Mouse (Mus musculus) forebrain, embryonic 14.5 days (tissue): Measurements from ENCODE around the gene Pax5. TPM values are rescaled to one million over a fixed set of nuclear protein-coding genes. Genes with fewer than 3 reads are reported as not detected.

Experiments used
- ATAC-seq: fragments of 200-750 bp; cut with Nextera tagmentation; 2 replicates; pipeline ENCODE4 v1.8.0; 2017; ENCODE audit warnings: mild to moderate bottlenecking, moderate library complexity
- DNase-seq: peaks from one replicate; pipeline ENCODE4 v3.0.0-alpha.2; 2015; ENCODE audit warnings: low spot score
- H3K27ac ChIP-seq: fragments of 300-500 bp; sonication (generic); 2 replicates; pipeline ENCODE4 v1.5.1; 2014; ENCODE audit warnings: low read depth, mild to moderate bottlenecking, control low read depth, low read length, moderate library complexity
- H3K27me3 ChIP-seq: fragments of 300-500 bp; sonication (generic); replicated peaks from 2 replicates; pipeline ENCODE4 v1.6.1; 2014; ENCODE audit warnings: low read length, control low read depth, mixed read lengths; ENCODE audit not compliant: control insufficient read depth, insufficient read depth
- H3K36me3 ChIP-seq: fragments of 300-500 bp; sonication (generic); 2 replicates; pipeline ENCODE4 v1.6.1; 2014; ENCODE audit warnings: low read length, control low read depth; ENCODE audit not compliant: control insufficient read depth, insufficient read depth
- H3K4me1 ChIP-seq: fragments of 300-500 bp; sonication (generic); 2 replicates; pipeline ENCODE4 v1.6.1; 2014; ENCODE audit warnings: antibody characterized with exemption, low read length, control low read depth; ENCODE audit not compliant: control insufficient read depth, insufficient read depth
- H3K4me2 ChIP-seq: fragments of 300-500 bp; sonication (generic); 2 replicates; pipeline ENCODE4 v1.6.1; 2014; ENCODE audit warnings: mild to moderate bottlenecking, control low read depth, low read length
- H3K4me3 ChIP-seq: fragments of 300-500 bp; sonication (generic); 2 replicates; pipeline ENCODE4 v1.5.1; 2014; ENCODE audit warnings: low read depth, low read length, control low read depth
- H3K9ac ChIP-seq: fragments of 300-500 bp; sonication (generic); 2 replicates; pipeline ENCODE4 v1.6.1; 2014; ENCODE audit warnings: mild to moderate bottlenecking, low read length, control low read depth, moderate library complexity
- H3K9me3 ChIP-seq: fragments of 300-500 bp; sonication (generic); replicated peaks from 2 replicates; pipeline ENCODE4 v1.6.1; 2016; ENCODE audit warnings: low read length, control low read depth, mixed read lengths; ENCODE audit not compliant: control insufficient read depth
- WGBS: fragments of 180-500 bp; shearing (Covaris S2); extraction: QIAGEN DNeasy Blood & Tissue Kit; methylation state at CpG from one replicate; pipeline ENCODE4 v1.1.7; 2014; 5-methylcytosine and 5-hydroxymethylcytosine counted together
- polyA plus RNA-seq: library from polyadenylated mRNA; unstranded; fragments of >200 nt; fragmentation: Nextera tagmentation; extraction: Ambion mirVana; gene quantifications from 2 replicates; pipeline ENCODE4 v1.2.1, GENCODE M21; 2014

Pax5 gene
- polyA plus RNA-seq, 1 experiment from 2014 or later: 0.20 TPM

- Histone ChIP-seq H3K4me1 (peaks cover 3% of the 10 kb centered on the region; the same call in 1 of the 2 replicates), H3K9ac (no peak overlapping the region), H3K4me2 (no peak overlapping the region), H3K27ac (no peak overlapping the region), H3K4me3 (no peak overlapping the region), H3K27me3 (peaks cover 90% of the 10 kb centered on the region), H3K36me3 (no peaks in the 10 kb centered on the region), H3K9me3 (no peaks in the 10 kb centered on the region)
- no peak for ATAC-seq
- no peak for DNase-seq
Measured at GRCm38 (mm10) chr4:44709091-44709695, 1.1 kb downstream of the Pax5 start.

DNA sequence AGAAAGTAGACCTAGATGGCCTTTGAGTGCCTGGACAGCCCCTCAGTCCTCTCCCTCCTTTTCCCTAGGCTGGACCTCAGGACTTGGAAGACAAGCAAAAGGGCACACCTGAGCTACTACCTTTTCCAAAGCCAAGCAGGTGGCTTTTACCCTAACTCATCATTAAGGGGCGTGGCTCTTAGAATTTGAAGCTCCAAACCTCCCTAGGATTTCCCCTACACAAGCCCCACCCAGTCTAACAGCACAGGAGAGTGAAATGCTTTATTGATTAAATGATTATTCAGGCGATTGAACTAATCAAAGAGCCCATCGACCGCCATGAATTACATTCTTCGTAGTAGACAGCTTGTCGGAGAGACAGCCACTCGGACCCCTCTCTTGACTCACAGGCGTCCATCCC lies 2.0 kb downstream of the Pax5 start:
- H3K27ac ChIP-seq: no peak overlapping the region
- WGBS: 60% methylated on average over 8 of the region's 8 CpGs
- ATAC-seq (no peak), DNase-seq (no peak)
- no peak overlapping the region for H3K4me2 ChIP-seq
- no peaks in the 10 kb centered on the region for H3K9me3 ChIP-seq
- H3K4me1 ChIP-seq: peaks cover 5% of the 10 kb centered on the region; the same call in 1 of the 2 replicates
- H3K27me3 ChIP-seq: peaks cover 90% of the 10 kb centered on the region
- H3K36me3 ChIP-seq: no peaks in the 10 kb centered on the region
- no peak overlapping the region for H3K9ac ChIP-seq
- no peak overlapping the region for H3K4me3 ChIP-seq

GRCm38 (mm10) chr4:44706865-44707264 lies 3.4 kb downstream of the Pax5 start:
- no peaks in the 10 kb centered on the region for H3K36me3 ChIP-seq
- no peak overlapping the region for H3K4me2 ChIP-seq
- DNase-seq (no peak), ATAC-seq (no peak)
- H3K4me1 ChIP-seq: peaks cover 5% of the 10 kb centered on the region; the same call in 1 of the 2 replicates
- H3K9ac ChIP-seq: no peak overlapping the region
- no peaks in the 10 kb centered on the region for H3K9me3 ChIP-seq
- H3K27me3 ChIP-seq: peaks cover 96% of the 10 kb centered on the region
- WGBS: 52% methylated on average over 1 of the region's 1 CpGs
- H3K4me3 ChIP-seq: no peak overlapping the region
- H3K27ac ChIP-seq: no peak overlapping the region

DNA sequence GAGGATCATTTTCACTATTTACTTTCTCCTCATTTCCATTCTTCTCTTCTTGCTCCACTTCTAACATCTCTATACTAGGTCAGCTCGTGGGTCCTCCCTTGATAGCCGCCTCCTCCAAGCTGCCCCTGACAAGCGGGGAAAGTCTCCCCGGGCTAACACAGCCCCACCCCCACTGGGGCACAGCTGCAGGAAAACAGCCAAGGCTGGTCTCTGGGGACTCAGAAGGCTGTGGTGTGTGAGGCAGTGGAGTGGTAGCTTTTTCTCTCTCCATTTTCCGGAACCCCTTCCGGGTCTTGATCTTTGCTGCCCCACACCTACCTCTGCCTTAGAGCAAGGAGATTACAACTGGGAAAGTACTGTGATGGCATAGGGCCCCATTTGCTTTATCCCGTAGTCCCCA lies 4.3 kb downstream of the Pax5 start:
- WGBS: 4% methylated on average over 7 of the region's 7 CpGs
- H3K27me3 ChIP-seq: peaks cover 97% of the 10 kb centered on the region
- peaks cover 5% of the 10 kb centered on the region; the same call in 1 of the 2 replicates for H3K4me1 ChIP-seq
- DNase-seq (no peak), ATAC-seq (no peak)
- H3K9me3 ChIP-seq: no peaks in the 10 kb centered on the region
- H3K4me2 ChIP-seq: no peak overlapping the region
- H3K4me3 ChIP-seq: no peak overlapping the region
- H3K9ac ChIP-seq: no peak overlapping the region
- H3K36me3 ChIP-seq: no peaks in the 10 kb centered on the region
- H3K27ac ChIP-seq: no peak overlapping the region

GRCm38 (mm10) chr4:44705151-44705550 lies 5.1 kb downstream of the Pax5 start:
- peaks cover 5% of the 10 kb centered on the region; the same call in 1 of the 2 replicates for H3K4me1 ChIP-seq
- H3K4me2 ChIP-seq: no peak overlapping the region
- H3K27ac ChIP-seq: no peak overlapping the region
- no peak for ATAC-seq
- H3K9me3 ChIP-seq: no peaks in the 10 kb centered on the region
- peaks cover 100% of the 10 kb centered on the region for H3K27me3 ChIP-seq
- no peak overlapping the region for H3K4me3 ChIP-seq
- H3K9ac ChIP-seq: no peak overlapping the region
- no peak for DNase-seq
- WGBS: 11% methylated on average over 3 of the region's 3 CpGs
- no peaks in the 10 kb centered on the region for H3K36me3 ChIP-seq

DNA sequence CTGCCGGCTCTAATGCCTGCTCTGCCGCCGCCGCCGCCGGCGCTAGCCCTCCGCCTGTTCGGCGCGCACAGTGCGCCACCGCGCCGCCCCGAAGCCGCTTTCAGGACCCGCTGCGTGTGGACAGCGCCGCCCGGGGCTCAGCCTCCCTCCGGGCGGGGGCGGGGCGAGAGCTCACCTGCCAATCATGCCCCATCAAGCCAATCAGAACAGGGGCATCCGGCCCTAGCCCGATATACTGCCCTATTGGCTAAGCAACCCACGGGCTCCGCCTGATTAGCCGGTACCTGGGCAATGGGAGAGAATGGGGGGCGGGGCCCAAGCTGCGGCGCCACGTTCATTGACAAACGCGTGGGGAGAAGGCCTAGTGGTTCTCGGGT lies 5.9 kb downstream of the Pax5 start:
- Histone ChIP-seq H3K27ac (no peak overlapping the region), H3K4me1 (peaks cover 5% of the 10 kb centered on the region; the same call in 1 of the 2 replicates), H3K9ac (peak overlapping the region; percentile 17; the same call in 1 of the 2 replicates), H3K27me3 (peaks cover 99% of the 10 kb centered on the region), H3K36me3 (no peaks in the 10 kb centered on the region), H3K4me3 (peak overlapping the region; percentile 39), H3K9me3 (no peaks in the 10 kb centered on the region), H3K4me2 (peak overlapping the region; percentile 64)
- peak; percentile 96 for DNase-seq
- WGBS: under 1% methylated on average over 38 of the region's 38 CpGs
- peak; percentile 99 for ATAC-seq

GRCm38 (mm10) chr4:44703686-44704368 lies 6.5 kb downstream of the Pax5 start:
- DNase-seq: no peak
- H3K4me1 ChIP-seq: peaks cover 5% of the 10 kb centered on the region; the same call in 1 of the 2 replicates
- peak; percentile 16; the same call in 1 of the 2 replicates for ATAC-seq
- under 1% methylated on average over 52 of the region's 66 CpGs for WGBS
- H3K27me3 ChIP-seq: peaks cover 96% of the 10 kb centered on the region
- no peaks in the 10 kb centered on the region for H3K9me3 ChIP-seq
- no peaks in the 10 kb centered on the region for H3K36me3 ChIP-seq
- peak overlapping the region; percentile 64 for H3K4me2 ChIP-seq
- peak overlapping the region; percentile 39 for H3K4me3 ChIP-seq
- H3K9ac ChIP-seq: peak overlapping the region; percentile 17; the same call in 1 of the 2 replicates
- H3K27ac ChIP-seq: no peak overlapping the region

DNA sequence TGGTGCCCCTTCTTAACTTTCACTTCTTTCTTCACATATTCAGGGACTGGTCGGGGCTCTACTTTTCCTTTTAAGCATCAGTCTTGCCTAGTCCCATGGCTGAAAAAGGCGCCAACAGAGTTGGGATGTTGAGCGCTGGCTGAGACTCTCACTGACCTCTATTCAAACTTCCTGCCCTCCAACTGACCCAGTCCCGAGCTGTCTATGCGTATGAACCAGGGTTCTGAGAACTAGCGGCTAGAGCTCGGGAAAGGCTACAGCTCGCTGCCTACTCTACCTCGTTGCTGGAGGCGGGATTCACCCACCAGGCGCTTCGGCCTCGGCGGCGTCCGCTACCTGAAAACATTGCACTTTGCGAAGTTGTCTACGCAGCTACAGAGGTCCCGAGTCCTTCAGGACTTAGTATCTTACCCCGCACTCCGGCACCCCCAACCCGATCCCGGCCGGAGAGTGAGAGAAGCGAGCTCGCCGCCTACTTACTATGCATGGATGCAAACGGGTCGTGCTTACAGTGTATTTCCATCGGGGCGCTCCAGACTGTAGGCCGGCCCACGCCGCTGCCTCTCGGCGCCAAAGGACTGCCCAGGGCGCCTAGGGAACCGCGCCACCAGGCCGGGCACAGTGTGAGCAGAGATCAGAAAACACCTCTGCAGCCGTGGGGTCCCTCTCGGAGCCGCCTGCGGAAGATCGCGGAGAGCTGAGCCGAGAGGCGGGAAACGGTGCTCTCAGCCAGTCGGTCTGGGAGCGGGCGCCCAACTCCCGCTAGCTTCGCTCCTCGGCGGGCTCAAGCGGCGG lies 7.2 kb downstream of the Pax5 start:
- WGBS: under 1% methylated on average over 58 of the region's 58 CpGs
- H3K4me2 ChIP-seq: peak overlapping the region; percentile 64
- H3K9me3 ChIP-seq: no peaks in the 10 kb centered on the region
- H3K27me3 ChIP-seq: peaks cover 96% of the 10 kb centered on the region
- H3K4me3 ChIP-seq: peak overlapping the region; percentile 39
- no peak overlapping the region for H3K9ac ChIP-seq
- DNase-seq (no peak), ATAC-seq (no peak)
- no peak overlapping the region for H3K27ac ChIP-seq
- H3K4me1 ChIP-seq: peaks cover 5% of the 10 kb centered on the region; the same call in 1 of the 2 replicates
- H3K36me3 ChIP-seq: no peaks in the 10 kb centered on the region
